Mouse (Mus musculus): ENCODE results near the gene Rab7.

- TF ChIP-seq NELFE (IDR thresholded peaks at IDR 0.05; ENCODE audit: low read depth, low read length): no peak
- no peak for TF ChIP-seq ZNF384 (IDR thresholded peaks at IDR 0.05; ENCODE audit: low read depth, low read length)
- TF ChIP-seq POLR2A (IDR thresholded peaks at IDR 0.05; ENCODE audit: low read depth, low read length): no peak
- TF ChIP-seq CHD2 (IDR thresholded peaks at IDR 0.05; ENCODE audit: low read length): no peak
- TF ChIP-seq CTCF (conservative IDR thresholded peaks at IDR 0.05 in 1 of 2, IDR thresholded peaks at IDR 0.05 in 1 of 2; ENCODE audit: low read depth in 2 of 2, low read length in 2 of 2): no peak
- TF ChIP-seq USF2 (conservative IDR thresholded peaks at IDR 0.05; ENCODE audit: low read depth, low read length): no peak
- no peak for TF ChIP-seq RCOR1 (conservative IDR thresholded peaks at IDR 0.05; ENCODE audit: low read depth, low read length)
- TF ChIP-seq MEF2A (IDR thresholded peaks at IDR 0.05; ENCODE audit: borderline replicate concordance, low read depth, low read length): no peak
Observed at GRCm38 (mm10) chr6:88012601-88013000, 32.5 kb downstream of the Rab7 start.
